Mouse (Mus musculus) naive thymus-derived CD4-positive, alpha-beta T cell, adult 2 months (primary cell): ENCODE data around the gene Gm5580.
A peak's percentile ranks its signal among the peaks of the same experiment; 100 is the strongest.
"Not testable (repeated sequence)": the region's sequence is repeated elsewhere in the genome, so short reads cannot be mapped to it uniquely, and the experiment has no call there.

Experiments
- DNase-seq: peaks from one replicate; pipeline ENCODE4 v3.0.0-alpha.2; 2011; ENCODE audit warnings: low read depth

Gene Gm5580

DNA sequence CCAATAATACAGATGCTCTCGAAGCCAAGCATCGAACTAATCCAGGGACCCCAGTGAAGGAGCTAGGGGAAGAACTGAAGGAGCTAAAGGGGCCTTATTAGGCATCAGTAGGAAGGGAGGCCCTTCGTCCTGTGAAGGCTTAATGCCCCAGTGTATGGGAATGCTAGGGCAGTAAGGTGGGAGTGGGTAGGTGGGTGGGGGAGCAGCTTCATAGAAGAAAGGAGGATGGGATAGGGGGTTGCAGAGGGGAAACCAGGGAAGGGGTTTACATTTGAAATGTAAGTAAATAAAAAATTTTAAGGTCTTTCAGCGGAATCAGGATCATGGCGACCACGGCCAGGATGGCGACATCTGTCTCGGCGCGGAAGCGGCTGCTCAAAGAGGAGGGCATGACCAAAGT is at the start of gene Gm5580:
Gm5580 (plus strand) TSS at position 301 of the 400 bp plus-strand sequence.
- DNase-seq = not testable (repeated sequence)

DNA sequence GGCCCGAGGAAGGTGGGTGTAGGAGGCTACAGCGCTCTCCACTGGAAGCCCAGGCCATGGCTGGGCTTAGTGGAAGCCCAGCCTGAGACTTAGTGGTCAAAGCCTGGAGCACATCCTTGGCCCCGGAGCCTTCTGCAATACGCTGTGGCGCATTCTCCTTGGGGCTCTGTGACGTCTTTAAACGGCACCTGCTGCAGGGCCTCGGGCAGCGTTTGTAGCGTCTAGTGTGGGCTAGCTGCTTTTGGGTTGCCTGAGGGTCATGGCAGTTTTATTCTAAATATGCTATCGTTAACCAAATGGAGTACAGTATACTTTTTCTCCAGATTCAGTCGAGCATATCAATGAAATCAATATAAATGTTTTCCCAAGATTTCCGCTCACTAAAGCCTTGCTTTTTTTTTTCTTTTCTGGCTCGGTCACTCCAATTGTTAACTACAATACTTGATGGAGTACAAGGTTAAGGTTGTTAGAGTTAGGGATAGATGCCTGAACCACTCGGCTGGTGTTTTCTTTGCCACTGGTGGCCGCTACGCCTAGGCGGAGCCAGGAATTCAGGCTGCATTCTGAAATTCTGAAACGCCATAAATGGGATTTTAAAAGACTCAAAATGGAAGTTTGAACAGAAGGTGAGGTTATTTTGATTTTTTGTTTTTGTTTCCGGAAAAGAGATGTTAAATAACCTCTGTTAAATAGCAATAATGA is 44.5 kb upstream of the Gm5580 start, which contains the start of gene Olfr212:
Olfr212 (plus strand) TSS at position 215 of the 702 bp plus-strand sequence.
- DNase-seq = not testable (repeated sequence)

- DNase-seq = no peak
These were observed 36.1 kb upstream of the Gm5580 start for GRCm38 (mm10) chr6:116514832-116515231.

GRCm38 (mm10) chr6:116538156-116538555 is 12.8 kb upstream of the Gm5580 start, which contains the start of gene Olfr213:
TSS of gene Olfr213 (plus strand) at chr6:116538456.
- DNase-seq = no peak

GRCm38 (mm10) chr6:116542500-116542899 is 8.4 kb upstream of the Gm5580 start:
- DNase-seq = no peak

DNA sequence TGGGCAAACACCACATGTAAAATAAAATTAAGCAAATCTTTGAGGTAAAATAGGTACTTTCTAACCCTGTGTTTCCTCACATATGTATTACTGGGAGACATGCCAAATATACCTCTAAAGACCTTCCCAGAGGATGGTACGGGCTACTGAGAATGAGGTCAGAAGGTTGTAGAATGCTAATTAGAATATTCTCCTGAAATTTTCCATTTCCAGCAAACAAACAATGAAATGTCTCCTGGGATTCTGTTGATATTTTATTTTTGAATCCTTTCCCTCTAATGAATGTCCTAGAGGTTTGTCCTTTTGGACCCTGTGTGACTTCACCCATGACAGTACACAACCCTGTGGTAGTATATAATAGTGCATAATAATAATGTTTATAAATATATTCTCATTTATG is 3.0 kb downstream of the Gm5580 start, which contains the start of gene Olfr214:
Olfr214 (plus strand) TSS at position 301 of the 400 bp plus-strand sequence.
- DNase-seq = no peak

GRCm38 (mm10) chr6:116554952-116555351 is 4.0 kb downstream of the Gm5580 start:
- DNase-seq = no peak

DNA sequence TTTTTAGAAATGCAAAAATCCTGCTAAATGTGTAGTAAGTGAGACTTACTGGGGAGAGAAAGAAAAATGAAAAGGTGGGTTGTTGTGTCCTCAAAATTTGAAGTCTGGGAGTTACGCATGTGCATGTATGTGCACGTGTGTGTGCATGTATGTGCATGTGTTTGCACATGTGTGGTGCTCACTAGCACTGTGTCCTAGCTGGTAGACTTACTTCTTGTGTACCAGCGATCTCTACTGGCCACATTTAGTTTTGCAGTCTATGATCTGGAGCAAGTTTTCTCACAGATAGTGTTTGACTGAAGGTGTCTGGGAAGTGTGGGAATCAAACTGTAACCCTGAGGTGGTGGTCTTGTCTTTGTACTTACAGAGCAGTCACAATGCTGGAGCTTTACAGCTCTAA is 18.9 kb downstream of the Gm5580 start:
- peak; percentile 15 for DNase-seq

GRCm38 (mm10) chr6:116584095-116584494 is 33.2 kb downstream of the Gm5580 start, which contains the start of gene Olfr215:
TSS of gene Olfr215 (minus strand) at chr6:116584195.
- DNase-seq = no peak

GRCm38 (mm10) chr6:116600969-116601368 is 50.0 kb downstream of the Gm5580 start:
- DNase-seq = not testable (repeated sequence)
